Mouse (Mus musculus) hindbrain, embryonic 13.5 days (tissue): Measurements from ENCODE around the gene Phactr1. TPM values are rescaled to one million over a fixed set of nuclear protein-coding genes. Genes with fewer than 3 reads are reported as not detected.
A peak's percentile ranks its signal among the peaks of the same experiment; 100 is the strongest.

ENCODE experiments used
- ATAC-seq: fragments of 200-750 bp; cut with Nextera tagmentation; 2 replicates; pipeline ENCODE4 v1.8.0; 2017; ENCODE audit warnings: moderate TSS enrichment; ENCODE audit not compliant: low FRiP score
- H3K27ac ChIP-seq: fragments of 300-500 bp; sonication (generic); 2 replicates; pipeline ENCODE4 v1.5.1; 2015; ENCODE audit warnings: inconsistent platforms, mild to moderate bottlenecking, moderate library complexity
- H3K27me3 ChIP-seq: fragments of 300-500 bp; sonication (generic); 2 replicates; pipeline ENCODE4 v1.6.1; 2015; ENCODE audit warnings: mild to moderate bottlenecking, inconsistent platforms
- H3K36me3 ChIP-seq: fragments of 300-500 bp; sonication (generic); 2 replicates; pipeline ENCODE4 v1.6.1; 2015; ENCODE audit warnings: mild to moderate bottlenecking, inconsistent platforms
- H3K4me1 ChIP-seq: fragments of 300-500 bp; sonication (generic); replicated peaks from 2 replicates; pipeline ENCODE4 v1.6.1; 2015; ENCODE audit warnings: inconsistent platforms
- H3K4me2 ChIP-seq: fragments of 300-500 bp; sonication (generic); 2 replicates; pipeline ENCODE4 v1.6.1; 2015; ENCODE audit warnings: inconsistent platforms, mild to moderate bottlenecking, moderate library complexity
- H3K4me3 ChIP-seq: fragments of 300-500 bp; sonication (generic); 2 replicates; pipeline ENCODE4 v1.5.1; 2015; ENCODE audit warnings: mild to moderate bottlenecking, inconsistent platforms
- H3K9ac ChIP-seq: fragments of 300-500 bp; sonication (generic); 2 replicates; pipeline ENCODE4 v1.6.1; 2015; ENCODE audit warnings: mild to moderate bottlenecking, inconsistent platforms
- H3K9me3 ChIP-seq: fragments of 300-500 bp; sonication (generic); 2 replicates; pipeline ENCODE4 v1.6.1; 2016; ENCODE audit warnings: inconsistent platforms
- WGBS: fragments of 180-500 bp; shearing (Covaris S2); methylation state at CpG from one replicate; pipeline ENCODE4 v1.1.7; 2015; 5-methylcytosine and 5-hydroxymethylcytosine counted together
- polyA plus RNA-seq: library from polyadenylated mRNA; unstranded; fragments of >200 nt; fragmentation: Nextera tagmentation; extraction: Ambion mirVana; gene quantifications from 2 replicates; pipeline ENCODE4 v1.2.1, GENCODE M21; 2015

The Phactr1 gene
- polyA plus RNA-seq, 1 experiment from 2014 or later = 46.9 TPM

DNA sequence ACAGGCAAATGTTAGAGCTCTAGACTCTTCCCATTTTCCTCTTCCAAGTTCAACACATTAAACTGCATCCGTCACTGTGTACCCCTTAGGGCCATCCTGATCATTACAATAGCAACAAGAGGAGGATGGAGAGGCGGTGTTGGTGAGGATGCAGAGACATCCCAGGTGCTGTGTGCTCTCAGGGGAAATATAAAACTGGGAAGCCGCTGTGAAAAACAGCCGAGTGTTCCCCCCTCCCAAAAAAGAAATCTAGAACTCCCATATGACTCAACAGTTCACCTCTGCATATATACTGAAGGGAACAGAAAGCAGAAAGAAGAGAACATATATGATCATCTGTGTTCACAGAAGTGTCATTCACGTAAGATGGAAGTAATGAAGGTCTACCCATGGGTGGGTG lies 342.6 kb downstream of the Phactr1 start:
- H3K27ac ChIP-seq = no peak overlapping the region
- H3K4me3 ChIP-seq = no peak overlapping the region
- H3K36me3 ChIP-seq = no peaks in the 10 kb centered on the region; the same call in 1 of the 2 replicates
- no peaks in the 10 kb centered on the region for H3K9me3 ChIP-seq
- H3K27me3 ChIP-seq = no peaks in the 10 kb centered on the region
- 79% methylated on average over 5 of the region's 5 CpGs for WGBS
- no peak overlapping the region for H3K9ac ChIP-seq
- peaks cover 4% of the 10 kb centered on the region; the same call in 1 of the 2 replicates for H3K4me1 ChIP-seq
- no peak for ATAC-seq
- no peak overlapping the region for H3K4me2 ChIP-seq

GRCm38 (mm10) chr13:43027568-43027967 lies 347.1 kb downstream of the Phactr1 start:
- H3K36me3 ChIP-seq = peaks cover 8% of the 10 kb centered on the region
- no peak overlapping the region for H3K4me2 ChIP-seq
- H3K4me1 ChIP-seq = no peaks in the 10 kb centered on the region
- H3K9ac ChIP-seq = no peak overlapping the region
- no peak overlapping the region for H3K4me3 ChIP-seq
- ATAC-seq = no peak
- peaks cover 3% of the 10 kb centered on the region; the same call in 1 of the 2 replicates for H3K9me3 ChIP-seq
- no peak overlapping the region for H3K27ac ChIP-seq
- H3K27me3 ChIP-seq = no peaks in the 10 kb centered on the region
- WGBS = 72% methylated on average over 1 of the region's 1 CpGs

DNA sequence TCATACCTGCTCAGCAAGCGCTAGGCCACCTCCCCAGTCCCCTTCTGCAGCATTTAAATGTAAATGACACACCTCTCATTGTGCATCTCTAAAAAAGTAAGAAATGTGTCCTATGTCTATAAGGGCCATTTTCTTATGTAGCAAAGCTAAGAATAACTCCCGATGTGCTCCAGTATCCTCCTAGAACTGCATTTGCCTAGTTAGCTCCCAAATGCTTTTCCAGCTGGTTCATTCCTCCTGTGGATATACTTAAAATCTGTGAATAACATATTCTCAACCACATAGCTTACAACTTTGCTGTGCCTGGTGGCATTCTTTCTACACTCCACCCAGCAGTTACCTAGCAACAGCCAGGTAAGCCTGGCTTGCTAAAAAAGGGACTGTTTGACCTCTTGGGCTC lies 349.8 kb downstream of the Phactr1 start:
- H3K36me3 ChIP-seq = peaks cover 10% of the 10 kb centered on the region
- H3K27ac ChIP-seq = no peak overlapping the region
- no peaks in the 10 kb centered on the region for H3K4me1 ChIP-seq
- H3K4me2 ChIP-seq = no peak overlapping the region
- WGBS = 81% methylated on average over 2 of the region's 2 CpGs
- H3K9ac ChIP-seq = no peak overlapping the region
- H3K9me3 ChIP-seq = peaks cover 6% of the 10 kb centered on the region; the same call in 1 of the 2 replicates
- no peaks in the 10 kb centered on the region for H3K27me3 ChIP-seq
- no peak overlapping the region for H3K4me3 ChIP-seq
- ATAC-seq = no peak

DNA sequence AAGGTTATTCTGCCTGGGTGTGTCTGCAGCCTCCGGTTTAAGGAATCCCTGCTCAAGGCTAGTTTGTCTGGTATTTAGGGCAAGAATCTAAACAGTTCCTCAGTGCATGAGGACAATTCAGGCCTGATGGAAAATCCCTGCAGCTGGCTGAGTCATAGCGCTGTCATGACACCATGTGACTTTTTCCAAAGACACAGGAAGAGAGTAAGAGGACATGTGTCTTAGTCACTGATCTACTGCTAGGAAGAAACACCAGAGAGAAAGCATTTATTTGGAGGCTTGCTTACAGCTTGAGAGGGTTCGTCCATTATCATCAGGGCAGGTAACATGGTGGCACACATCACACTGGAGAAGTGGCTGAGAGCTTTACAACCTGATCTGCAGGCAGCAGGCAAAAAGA lies 352.0 kb downstream of the Phactr1 start:
- no peaks in the 10 kb centered on the region for H3K27me3 ChIP-seq

GRCm38 (mm10) chr13:43036510-43036909 lies 356.1 kb downstream of the Phactr1 start:
- peaks cover 6% of the 10 kb centered on the region; the same call in 1 of the 2 replicates for H3K9me3 ChIP-seq

More for the DNA sequence above, 352.0 kb downstream of the Phactr1 start:
- WGBS = 94% methylated on average over 3 of the region's 3 CpGs
- H3K27ac ChIP-seq = no peak overlapping the region
- peaks cover 10% of the 10 kb centered on the region for H3K36me3 ChIP-seq
- no peak for ATAC-seq
- no peak overlapping the region for H3K9ac ChIP-seq
- no peak overlapping the region for H3K4me3 ChIP-seq
- H3K4me1 ChIP-seq = no peaks in the 10 kb centered on the region
- no peak overlapping the region for H3K4me2 ChIP-seq
- peaks cover 6% of the 10 kb centered on the region; the same call in 1 of the 2 replicates for H3K9me3 ChIP-seq

GRCm38 (mm10) chr13:43042766-43043165 lies 362.3 kb downstream of the Phactr1 start:
- no peak for ATAC-seq
- Histone ChIP-seq H3K4me1 (peaks cover 11% of the 10 kb centered on the region; the same call in 1 of the 2 replicates), H3K27ac (no peak overlapping the region), H3K9ac (no peak overlapping the region), H3K9me3 (no peaks in the 10 kb centered on the region), H3K4me3 (no peak overlapping the region), H3K4me2 (no peak overlapping the region), H3K36me3 (peaks cover 5% of the 10 kb centered on the region; the same call in 1 of the 2 replicates), H3K27me3 (no peaks in the 10 kb centered on the region)
- WGBS = 83% methylated on average over 4 of the region's 4 CpGs

More at GRCm38 (mm10) chr13:43036510-43036909, 356.1 kb downstream of the Phactr1 start:
- no peak overlapping the region for H3K27ac ChIP-seq
- H3K36me3 ChIP-seq = peaks cover 14% of the 10 kb centered on the region
- no peaks in the 10 kb centered on the region for H3K4me1 ChIP-seq
- no peak overlapping the region for H3K4me3 ChIP-seq
- WGBS = 69% methylated on average over 6 of the region's 6 CpGs
- ATAC-seq = no peak
- no peaks in the 10 kb centered on the region for H3K27me3 ChIP-seq
- H3K4me2 ChIP-seq = no peak overlapping the region
- H3K9ac ChIP-seq = no peak overlapping the region

- Histone ChIP-seq H3K9me3 (no peaks in the 10 kb centered on the region), H3K4me1 (peaks cover 11% of the 10 kb centered on the region; the same call in 1 of the 2 replicates), H3K4me3 (no peak overlapping the region), H3K27ac (no peak overlapping the region), H3K9ac (no peak overlapping the region), H3K27me3 (no peaks in the 10 kb centered on the region), H3K4me2 (no peak overlapping the region), H3K36me3 (no peaks in the 10 kb centered on the region)
- WGBS = 84% methylated on average over 3 of the region's 3 CpGs
- no peak for ATAC-seq
Measured at GRCm38 (mm10) chr13:43048553-43048952, 368.1 kb downstream of the Phactr1 start.

DNA sequence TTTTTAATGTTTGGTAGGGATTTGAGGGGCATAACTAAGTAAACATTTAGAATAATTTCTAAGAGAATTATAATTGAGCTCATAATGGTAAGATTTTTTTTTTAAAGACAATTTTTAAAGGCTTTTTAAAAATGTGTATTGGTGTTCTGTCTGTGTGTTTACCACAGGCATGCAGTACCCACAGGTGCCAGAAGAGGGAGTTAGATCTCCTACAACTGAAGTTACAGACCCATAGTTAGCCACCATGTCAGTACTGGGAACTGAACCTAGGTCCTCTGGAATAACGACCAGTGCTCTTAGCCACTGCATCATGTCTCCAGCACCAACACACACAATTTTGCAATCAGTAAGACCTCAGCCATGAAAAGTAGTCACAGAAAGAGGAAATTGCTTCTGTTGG lies 372.8 kb downstream of the Phactr1 start:
- Histone ChIP-seq H3K27me3 (no peaks in the 10 kb centered on the region), H3K9me3 (no peaks in the 10 kb centered on the region), H3K9ac (no peak overlapping the region), H3K4me3 (no peak overlapping the region), H3K27ac (no peak overlapping the region), H3K36me3 (peaks cover 6% of the 10 kb centered on the region), H3K4me1 (peaks cover 4% of the 10 kb centered on the region; the same call in 1 of the 2 replicates), H3K4me2 (no peak overlapping the region)
- WGBS = 93% methylated on average over 1 of the region's 1 CpGs
- ATAC-seq = no peak

DNA sequence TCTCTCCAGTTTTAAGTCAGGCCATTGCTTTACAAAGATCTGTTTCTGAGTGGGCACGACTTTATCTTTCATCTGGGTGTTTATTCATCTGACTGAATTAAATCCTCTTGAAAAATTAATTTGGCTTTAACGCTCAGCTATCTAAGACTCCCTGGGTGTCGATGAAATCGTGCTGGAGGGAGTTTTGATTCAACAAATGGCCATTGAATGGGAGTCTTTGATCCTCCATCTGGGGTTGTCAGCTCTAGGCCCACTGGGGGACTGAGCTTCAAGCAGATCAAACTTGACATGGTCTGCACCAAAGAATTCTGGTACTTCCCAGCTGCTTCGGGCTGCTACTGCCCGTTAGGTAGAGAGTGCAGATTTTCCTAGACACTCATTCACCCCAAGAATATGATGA lies 374.7 kb downstream of the Phactr1 start:
- H3K9ac ChIP-seq = no peak overlapping the region
- no peaks in the 10 kb centered on the region for H3K27me3 ChIP-seq
- no peak for ATAC-seq
- H3K9me3 ChIP-seq = no peaks in the 10 kb centered on the region
- no peak overlapping the region for H3K4me2 ChIP-seq
- peaks cover 4% of the 10 kb centered on the region; the same call in 1 of the 2 replicates for H3K4me1 ChIP-seq
- H3K27ac ChIP-seq = no peak overlapping the region
- WGBS = 49% methylated on average over 6 of the region's 6 CpGs
- H3K36me3 ChIP-seq = peaks cover 6% of the 10 kb centered on the region
- no peak overlapping the region for H3K4me3 ChIP-seq

- WGBS = 89% methylated on average over 2 of the region's 2 CpGs
- H3K36me3 ChIP-seq = peaks cover 6% of the 10 kb centered on the region
Measured at GRCm38 (mm10) chr13:43057104-43057503, 376.7 kb downstream of the Phactr1 start.

DNA sequence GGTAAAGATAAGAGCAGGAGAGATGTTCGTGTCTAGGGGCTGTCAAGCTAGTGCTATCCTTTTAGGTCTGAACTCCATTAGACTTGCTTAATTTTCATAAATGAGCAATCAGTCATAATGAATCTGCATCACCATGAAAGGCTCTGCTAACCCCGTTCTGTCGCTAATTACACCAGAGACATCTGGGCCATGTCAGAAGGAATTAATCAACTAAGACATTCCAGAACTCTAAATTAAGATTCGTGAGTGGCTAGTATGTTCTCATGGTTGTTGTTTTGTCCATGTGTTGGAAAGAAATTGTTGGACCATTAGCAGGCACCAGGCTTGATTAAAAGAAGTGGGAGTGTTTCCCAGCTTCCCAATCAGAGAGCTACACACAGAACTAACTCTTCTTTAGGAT lies 382.9 kb downstream of the Phactr1 start:
- Histone ChIP-seq H3K36me3 (no peaks in the 10 kb centered on the region), H3K4me3 (no peak overlapping the region), H3K27me3 (no peaks in the 10 kb centered on the region), H3K9me3 (no peaks in the 10 kb centered on the region), H3K9ac (no peak overlapping the region), H3K4me2 (no peak overlapping the region), H3K4me1 (peaks cover 7% of the 10 kb centered on the region; the same call in 1 of the 2 replicates), H3K27ac (no peak overlapping the region)
- 53% methylated on average over 4 of the region's 4 CpGs for WGBS
- no peak for ATAC-seq

More at GRCm38 (mm10) chr13:43057104-43057503, 376.7 kb downstream of the Phactr1 start:
- H3K4me1 ChIP-seq = peaks cover 4% of the 10 kb centered on the region; the same call in 1 of the 2 replicates
- no peak for ATAC-seq
- no peaks in the 10 kb centered on the region for H3K9me3 ChIP-seq
- no peak overlapping the region for H3K4me3 ChIP-seq
- no peak overlapping the region for H3K4me2 ChIP-seq
- H3K27ac ChIP-seq = no peak overlapping the region
- H3K27me3 ChIP-seq = no peaks in the 10 kb centered on the region
- no peak overlapping the region for H3K9ac ChIP-seq

DNA sequence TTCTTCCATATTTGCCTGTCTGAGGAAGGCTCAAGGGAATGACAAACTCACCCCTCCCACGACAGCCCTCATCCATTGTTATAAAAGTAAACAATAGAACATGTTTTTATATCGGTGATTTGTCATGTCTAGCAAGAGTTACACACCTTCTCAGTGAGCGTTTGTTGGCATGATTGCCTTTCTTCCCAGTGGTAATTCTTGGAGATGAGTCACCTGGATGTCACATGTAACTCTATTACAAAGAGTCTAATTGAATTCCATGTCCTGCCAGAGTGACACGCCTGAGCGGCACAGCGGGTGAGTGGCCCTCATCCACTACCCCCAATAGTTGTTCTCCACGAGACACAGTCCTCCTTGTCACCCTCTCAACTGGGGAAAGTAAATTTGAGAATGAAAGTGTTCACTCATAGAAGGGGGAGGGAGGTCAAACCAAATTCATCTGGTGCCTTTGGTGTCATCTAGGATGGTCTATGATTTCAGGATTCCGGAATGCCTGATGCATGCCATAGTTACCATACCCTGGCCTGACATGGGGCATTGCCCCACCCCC lies 388.4 kb downstream of the Phactr1 start:
- no peak overlapping the region for H3K27ac ChIP-seq
- H3K36me3 ChIP-seq = no peaks in the 10 kb centered on the region
- H3K4me3 ChIP-seq = no peak overlapping the region
- H3K9me3 ChIP-seq = no peaks in the 10 kb centered on the region
- H3K9ac ChIP-seq = no peak overlapping the region
- WGBS = 71% methylated on average over 8 of the region's 8 CpGs
- peaks cover 6% of the 10 kb centered on the region; the same call in 1 of the 2 replicates for H3K4me1 ChIP-seq
- H3K4me2 ChIP-seq = no peak overlapping the region
- H3K27me3 ChIP-seq = no peaks in the 10 kb centered on the region
- ATAC-seq = no peak

- H3K4me1 ChIP-seq = peaks cover 6% of the 10 kb centered on the region; the same call in 1 of the 2 replicates
- no peak overlapping the region for H3K4me3 ChIP-seq
- H3K4me2 ChIP-seq = no peak overlapping the region
- H3K27ac ChIP-seq = peak overlapping the region; percentile 30; the same call in 1 of the 2 replicates
- no peak for ATAC-seq
- no peak overlapping the region for H3K9ac ChIP-seq
- H3K36me3 ChIP-seq = no peaks in the 10 kb centered on the region
- no peaks in the 10 kb centered on the region for H3K27me3 ChIP-seq
- WGBS = 84% methylated on average over 4 of the region's 4 CpGs
- no peaks in the 10 kb centered on the region for H3K9me3 ChIP-seq
Measured at GRCm38 (mm10) chr13:43070496-43070895, 390.1 kb downstream of the Phactr1 start.
